Mouse (Mus musculus): ENCODE results near the gene Tprkb. TPM values are rescaled to one million over a fixed set of nuclear protein-coding genes. Genes with fewer than 3 reads are reported as not detected.
"Not testable (repeated sequence)": the region's sequence is repeated elsewhere in the genome, so short reads cannot be mapped to it uniquely, and the experiment has no call there.

Gene Tprkb
- polyA plus RNA-seq, 1 experiment from 2014 or later, result 23.3 TPM

GRCm38 (mm10) chr6:85978736-85979135, 67.1 kb downstream of the Tprkb start:
- H3K36me3 ChIP-seq; H3K27me3 ChIP-seq; H3K27ac ChIP-seq; H3K4me2 ChIP-seq; H3K4me1 ChIP-seq (replicated peaks); H3K9me3 ChIP-seq (replicated peaks); ATAC-seq (replicated peaks; ENCODE audit: insufficient number of reproducible peaks, insufficient read depth, low FRiP score, low read depth); H3K4me3 ChIP-seq; H3K9ac ChIP-seq: not testable (repeated sequence)
- 82% methylated on average over 4 of the region's 4 CpGs for WGBS

Other genes starting within 250 kb of the Tprkb start
- not detected in 2 replicates for gene Nat8f7, start 198.7 kb upstream of the Tprkb start, polyA plus RNA-seq (2015; fragmentation: Nextera tagmentation; extraction: Ambion mirVana)
- not detected in 2 replicates for gene Nat8f3, start 146.1 kb upstream of the Tprkb start, polyA plus RNA-seq (2015; fragmentation: Nextera tagmentation; extraction: Ambion mirVana)
- gene Nat8f6, start 90.9 kb upstream of the Tprkb start, polyA plus RNA-seq (2015; fragmentation: Nextera tagmentation; extraction: Ambion mirVana), result not detected in 2 replicates
- gene Nat8f5, start 90.9 kb upstream of the Tprkb start, polyA plus RNA-seq (2015; fragmentation: Nextera tagmentation; extraction: Ambion mirVana), result not detected in 2 replicates
- not detected in 2 replicates for gene Nat8, start 79.8 kb upstream of the Tprkb start, polyA plus RNA-seq (2015; fragmentation: Nextera tagmentation; extraction: Ambion mirVana)
- not detected in 2 replicates for gene Nat8f2, start 42.7 kb upstream of the Tprkb start, polyA plus RNA-seq (2015; fragmentation: Nextera tagmentation; extraction: Ambion mirVana)
- 2.0 TPM in 2 replicates for gene Nat8f4, start 7.0 kb upstream of the Tprkb start, polyA plus RNA-seq (2015; fragmentation: Nextera tagmentation; extraction: Ambion mirVana)
- gene Nat8f1, start 3.8 kb downstream of the Tprkb start, polyA plus RNA-seq (2015; fragmentation: Nextera tagmentation; extraction: Ambion mirVana), result 4.0 and 6.2 TPM in 2 replicates
- gene Dusp11, start 49.8 kb downstream of the Tprkb start, polyA plus RNA-seq (2015; fragmentation: Nextera tagmentation; extraction: Ambion mirVana), result 36.9 and 37.6 TPM in 2 replicates
- not detected in 2 replicates for gene Figla, start 104.3 kb downstream of the Tprkb start, polyA plus RNA-seq (2015; fragmentation: Nextera tagmentation; extraction: Ambion mirVana)
- gene Add2, start 116.8 kb downstream of the Tprkb start, polyA plus RNA-seq (2015; fragmentation: Nextera tagmentation; extraction: Ambion mirVana), result 1.6 and 5.0 TPM in 2 replicates